Mouse (Mus musculus) MEL (cell line): Measurements from ENCODE around the gene Sgsm1. TPM values are rescaled to one million over a fixed set of nuclear protein-coding genes. Genes with fewer than 3 reads are reported as not detected.

Experiments
- DNase-seq: peaks from one replicate; pipeline ENCODE4 v3.0.0; 2011; ENCODE audit warnings: low read depth, low spot score
- H3K27ac ChIP-seq: 2 replicates; pipeline ENCODE4 v1.5.1; 2012; ENCODE audit warnings: low read depth, mild to moderate bottlenecking, control low read depth, low read length, moderate library complexity; ENCODE audit not compliant: control insufficient read depth
- H3K27me3 ChIP-seq, 2 experiments: fragments of 150-350 bp in 1 of 2; sonication (generic) in 1 of 2; 2 replicates each; pipeline ENCODE4 v1.6.1; 2012; ENCODE audit warnings: low read length in 2 of 2, mild to moderate bottlenecking in 2 of 2, improper control_type of control experiment in 1 of 2, moderate library complexity in 1 of 2; ENCODE audit not compliant: insufficient read depth in 2 of 2, control insufficient read depth in 1 of 2
- H3K36me3 ChIP-seq, 2 experiments: 2 replicates each; pipeline ENCODE4 v1.6.1; 2012 to 2014; ENCODE audit warnings: low read length in 2 of 2, improper control_type of control experiment in 1 of 2, inconsistent platforms in 1 of 2, mild to moderate bottlenecking in 1 of 2; ENCODE audit not compliant: insufficient read depth in 2 of 2, control insufficient read depth in 1 of 2
- H3K4me1 ChIP-seq, 2 experiments: fragments of 150-350 bp in 1 of 2; sonication (generic) in 1 of 2; 2 replicates each; pipeline ENCODE4 v1.6.1; 2012; ENCODE audit warnings: low read length in 2 of 2, improper control_type of control experiment in 1 of 2, mild to moderate bottlenecking in 1 of 2; ENCODE audit not compliant: insufficient read depth in 2 of 2, control insufficient read depth in 1 of 2
- H3K4me3 ChIP-seq, 2 experiments: fragments of 150-350 bp in 1 of 2; sonication (generic) in 1 of 2; 2 replicates each; pipeline ENCODE4 v1.5.1; 2012; ENCODE audit warnings: low read depth in 2 of 2, low read length in 2 of 2, mild to moderate bottlenecking in 2 of 2, moderate library complexity in 2 of 2, control low read depth in 1 of 2, improper control_type of control experiment in 1 of 2; ENCODE audit not compliant: control insufficient read depth in 1 of 2, insufficient read depth in 1 of 2
- H3K79me2 ChIP-seq: 2 replicates; pipeline ENCODE4 v1.6.1; 2012; ENCODE audit warnings: mild to moderate bottlenecking, low read length, moderate library complexity; ENCODE audit not compliant: control insufficient read depth, poor library complexity, insufficient read depth
- H3K9ac ChIP-seq: 2 replicates; pipeline ENCODE4 v1.6.1; 2012; ENCODE audit warnings: low read depth, mild to moderate bottlenecking, control low read depth, low read length, moderate library complexity; ENCODE audit not compliant: control insufficient read depth, poor library complexity, severe bottlenecking
- H3K9me3 ChIP-seq: fragments of 150-350 bp; sonication (generic); replicated peaks from 2 replicates; pipeline ENCODE4 v1.6.1; 2012; ENCODE audit warnings: mild to moderate bottlenecking, low read length, improper control_type of control experiment, moderate library complexity; ENCODE audit not compliant: insufficient read depth
- BHLHE40 ChIP-seq: IDR thresholded peaks from 2 replicates; pipeline ENCODE4 v1.6.1; 2012; ENCODE audit warnings: low read depth, mild to moderate bottlenecking, inconsistent platforms, low read length, improper control_type of control experiment, borderline replicate concordance
- CHD2 ChIP-seq: IDR thresholded peaks from 2 replicates; pipeline ENCODE4 v1.6.1; 2011; ENCODE audit warnings: low read length, improper control_type of control experiment
- CTCF ChIP-seq, 3 experiments: IDR thresholded peaks in 2 of 3; conservative IDR thresholded peaks in 1 of 3; 2 replicates each; pipeline ENCODE4 v1.5.1; 2011 to 2012; ENCODE audit warnings: low read length in 3 of 3, low read depth in 2 of 3, mild to moderate bottlenecking in 2 of 3, improper control_type of control experiment in 1 of 3, inconsistent platforms in 1 of 3, mixed read lengths in 1 of 3, moderate library complexity in 1 of 3; ENCODE audit not compliant: control insufficient read depth in 1 of 3, insufficient read depth in 1 of 3, poor library complexity in 1 of 3, severe bottlenecking in 1 of 3
- ELF1 ChIP-seq: IDR thresholded peaks from 2 replicates; pipeline ENCODE4 v1.6.1; 2014; ENCODE audit warnings: low read depth, mild to moderate bottlenecking, inconsistent platforms, low read length, improper control_type of control experiment, moderate library complexity
- EP300 ChIP-seq, 2 experiments: IDR thresholded peaks; 2 replicates each; pipeline ENCODE4 v1.6.1; 2011; ENCODE audit warnings: improper control_type of control experiment in 2 of 2, low read length in 2 of 2, low read depth in 1 of 2, mild to moderate bottlenecking in 1 of 2
- ETS1 ChIP-seq: IDR thresholded peaks from 2 replicates; pipeline ENCODE4 v1.6.1; 2012; ENCODE audit warnings: low read depth, mild to moderate bottlenecking, inconsistent platforms, low read length, improper control_type of control experiment, moderate library complexity
- GABPA ChIP-seq: IDR thresholded peaks from 2 replicates; pipeline ENCODE4 v1.6.1; 2012; ENCODE audit warnings: low read depth, mild to moderate bottlenecking, inconsistent platforms, low read length, improper control_type of control experiment, moderate library complexity
- GATA1 ChIP-seq: IDR thresholded peaks from 2 replicates; pipeline ENCODE4 v1.6.1; 2011; ENCODE audit warnings: low read depth, low read length, improper control_type of control experiment
- JUND ChIP-seq: IDR thresholded peaks from 2 replicates; pipeline ENCODE4 v1.6.1; 2011; ENCODE audit warnings: low read depth, mild to moderate bottlenecking, improper control_type of control experiment, low read length
- MAFK ChIP-seq: IDR thresholded peaks from 2 replicates; pipeline ENCODE4 v1.6.1; 2011; ENCODE audit warnings: low read depth, mild to moderate bottlenecking, low read length, improper control_type of control experiment, borderline replicate concordance
- MEF2A ChIP-seq: IDR thresholded peaks from 2 replicates; pipeline ENCODE4 v1.6.1; 2014; ENCODE audit warnings: low read depth, mild to moderate bottlenecking, inconsistent platforms, low read length, improper control_type of control experiment; ENCODE audit not compliant: poor library complexity, insufficient replicate concordance, severe bottlenecking; ENCODE audit errors: extremely low read depth
- MYC ChIP-seq: IDR thresholded peaks from 2 replicates; pipeline ENCODE4 v1.6.1; 2011; ENCODE audit warnings: low read depth, mild to moderate bottlenecking, low read length, improper control_type of control experiment, moderate library complexity
- NELFE ChIP-seq: IDR thresholded peaks from 2 replicates; pipeline ENCODE4 v1.6.1; 2011; ENCODE audit warnings: low read depth, low read length, improper control_type of control experiment
- NRF1 ChIP-seq: IDR thresholded peaks from 2 replicates; pipeline ENCODE4 v1.6.1; 2014; ENCODE audit warnings: low read depth, mild to moderate bottlenecking, inconsistent platforms, low read length, improper control_type of control experiment, moderate library complexity; ENCODE audit not compliant: poor library complexity, insufficient read depth, severe bottlenecking
- POLR2AphosphoS2 ChIP-seq: IDR thresholded peaks from 2 replicates; pipeline ENCODE4 v1.6.1; 2011; ENCODE audit warnings: low read length, improper control_type of control experiment
- RAD21 ChIP-seq: IDR thresholded peaks from 2 replicates; pipeline ENCODE4 v1.6.1; 2011; ENCODE audit warnings: mild to moderate bottlenecking, low read depth, low read length, improper control_type of control experiment
- SMC3 ChIP-seq: IDR thresholded peaks from 2 replicates; pipeline ENCODE4 v1.6.1; 2011; ENCODE audit warnings: low read depth, low read length, improper control_type of control experiment
- UBTF ChIP-seq: IDR thresholded peaks from 2 replicates; pipeline ENCODE4 v1.6.1; 2012; ENCODE audit warnings: low read depth, mild to moderate bottlenecking, inconsistent platforms, low read length, improper control_type of control experiment, moderate library complexity, borderline replicate concordance; ENCODE audit not compliant: insufficient read depth
- USF1 ChIP-seq: IDR thresholded peaks from 2 replicates; pipeline ENCODE4 v1.6.1; 2014; ENCODE audit warnings: low read depth, mild to moderate bottlenecking, inconsistent platforms, low read length, improper control_type of control experiment, moderate library complexity
- ZC3H11A ChIP-seq: IDR thresholded peaks from 2 replicates; pipeline ENCODE4 v1.6.1; 2012; ENCODE audit warnings: low read depth, mild to moderate bottlenecking, inconsistent platforms, low read length, improper control_type of control experiment
- ZKSCAN1 ChIP-seq: IDR thresholded peaks from 2 replicates; pipeline ENCODE4 v1.6.1; 2012; ENCODE audit warnings: low read depth, mild to moderate bottlenecking, inconsistent platforms, low read length, improper control_type of control experiment, moderate library complexity
- polyA plus RNA-seq, 2 experiments: library from polyadenylated mRNA; stranded (reverse) in 1 of 2; unstranded in 1 of 2; fragments of >175 nt in 1 of 2; fragments of >200 nt in 1 of 2; gene quantifications; 2 replicates each; pipeline versions ENCODE4 v1.2.1 to v1.2.4; 2012; ENCODE audit warnings: low replicate concordance in 2 of 2, low read depth in 1 of 2; ENCODE audit not compliant: insufficient read length in 2 of 2, insufficient read depth in 1 of 2, missing spikeins in 1 of 2
- total RNA-seq: library from RNA; depleted of rRNA; stranded (reverse); fragments of 300-350 nt; gene quantifications from 2 replicates; pipeline ENCODE4 v1.2.3, GENCODE M21; 2012

Gene Sgsm1
- total and polyA plus RNA-seq, 3 experiments = not detected

DNA sequence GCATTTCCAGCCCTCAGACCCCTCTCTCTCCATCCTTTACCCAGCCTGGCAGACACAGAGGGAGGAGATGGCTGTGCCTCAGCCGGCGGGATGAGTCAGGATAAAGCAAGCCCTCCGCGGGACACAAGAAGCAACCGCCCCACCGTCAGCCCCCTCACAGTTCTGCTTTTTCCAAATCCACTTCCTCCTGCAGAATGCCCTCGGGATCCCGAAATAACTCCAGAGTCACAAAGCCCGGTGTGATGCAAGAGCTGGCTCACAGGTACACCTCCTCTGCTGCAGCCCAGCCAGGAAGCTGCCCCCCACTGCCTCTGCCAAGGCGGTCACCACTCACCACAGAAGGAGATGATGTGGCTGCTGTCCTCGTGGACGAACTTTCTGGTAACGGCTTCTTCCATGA, 22.1 kb downstream of the Sgsm1 start:
- TF ChIP-seq NRF1 (no peak), EP300 (IDR thresholded peaks at IDR 0.05; ENCODE audit: low read depth in 1 of 2, low read length in 2 of 2) (no peak), GABPA (no peak), USF1 (no peak), ZC3H11A (no peak), MEF2A (no peak), BHLHE40 (no peak), POLR2AphosphoS2 (no peak), ELF1 (no peak), CTCF (IDR thresholded peaks at IDR 0.05 in 2 of 3, conservative IDR thresholded peaks at IDR 0.05 in 1 of 3; ENCODE audit: control insufficient read depth in 1 of 3, insufficient read depth in 1 of 3, low read depth in 2 of 3, low read length in 3 of 3, poor library complexity in 1 of 3, severe bottlenecking in 1 of 3) (no peak), ETS1 (no peak)
- Histone ChIP-seq H3K9ac (no peak overlapping the region), H3K27ac (no peak overlapping the region), H3K4me1 (no peaks in the 10 kb centered on the region), H3K4me3 (no peak overlapping the region), H3K9me3 (no peaks in the 10 kb centered on the region), H3K27me3 (no peaks in the 10 kb centered on the region), H3K36me3 (no peaks in the 10 kb centered on the region), H3K79me2 (no peaks in the 10 kb centered on the region)
- DNase-seq = no peak

DNA sequence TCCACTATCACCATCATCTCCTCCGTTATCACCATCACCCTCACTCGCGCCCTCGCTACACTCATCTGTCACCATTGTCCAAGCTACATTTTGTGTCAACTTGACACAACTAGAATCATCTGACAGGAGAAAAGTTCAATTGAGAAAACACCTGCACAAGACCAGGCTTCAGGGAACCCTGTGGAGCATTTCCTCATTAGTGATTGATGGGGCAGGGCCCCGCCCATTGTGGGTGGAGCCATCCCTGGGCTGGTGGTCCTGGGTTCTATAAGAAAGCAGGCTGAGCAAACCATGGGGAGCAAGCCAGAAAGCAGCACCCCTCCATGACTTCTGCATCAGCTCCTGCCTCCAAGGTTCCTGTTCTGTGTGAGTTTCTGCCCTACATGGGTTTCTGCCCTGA, 22.8 kb downstream of the Sgsm1 start:
- Histone ChIP-seq H3K36me3 (no peaks in the 10 kb centered on the region), H3K4me3 (no peak overlapping the region), H3K9me3 (no peaks in the 10 kb centered on the region), H3K4me1 (no peaks in the 10 kb centered on the region), H3K79me2 (no peaks in the 10 kb centered on the region), H3K9ac (no peak overlapping the region), H3K27ac (no peak overlapping the region), H3K27me3 (no peaks in the 10 kb centered on the region)
- TF ChIP-seq ZKSCAN1 (no peak), NELFE (no peak), NRF1 (no peak), JUND (no peak), SMC3 (no peak), MYC (no peak), MAFK (no peak), RAD21 (no peak), GATA1 (no peak), UBTF (no peak), CHD2 (no peak), ELF1 (no peak)
- DNase-seq = no peak
